23 mouse cellular contexts compared by ENCODE assay signal in the genomic region with DNA sequence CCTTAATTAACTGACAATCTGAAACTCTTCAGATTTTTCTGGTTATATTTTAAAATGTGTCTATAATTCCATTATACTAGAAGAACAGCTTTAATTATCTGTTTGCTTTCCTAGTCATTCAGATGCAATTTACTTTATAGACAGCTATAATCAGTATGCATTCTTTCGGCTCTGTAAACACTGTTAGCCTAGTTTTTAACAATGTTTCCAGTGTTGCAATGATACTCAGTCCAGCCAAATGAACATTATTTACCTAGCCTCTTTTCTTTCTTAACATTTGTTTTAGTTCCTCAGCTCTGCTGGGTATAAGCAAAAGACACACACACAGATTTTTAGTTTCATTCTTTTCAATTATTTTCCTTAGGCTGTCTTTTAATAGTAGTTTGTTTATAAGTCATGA.
"Had no signal": no experiment of that assay in that cellular context is flagged by ENCODE, and none has a peak within 500 bp of the region (broad histone marks: within the 10 kb centered on the region; RNA-seq: fewer than 3 reads in every experiment).

No protein-coding gene starts in this region.

- H3K4me1 ChIP-seq: intestine, embryonic 15.5 days; kidney, embryonic 15.5 days; limb, embryonic 10.5 days; midbrain, embryonic 12.5 days; midbrain, embryonic 15.5 days; neural tube, embryonic 12.5 days; stomach, embryonic 15.5 days had no signal

- H3K9me3 ChIP-seq: intestine, embryonic 15.5 days; kidney, embryonic 15.5 days; limb, embryonic 10.5 days; limb, embryonic 13.5 days; liver, embryonic 13.5 days; lung, embryonic 15.5 days; midbrain, embryonic 12.5 days; midbrain, embryonic 15.5 days; neural tube, embryonic 12.5 days; neural tube, embryonic 15.5 days; stomach, embryonic 15.5 days had no signal

- H3K27me3 ChIP-seq: intestine, embryonic 15.5 days; kidney, embryonic 15.5 days; limb, embryonic 13.5 days; liver, embryonic 13.5 days; lung, embryonic 15.5 days; midbrain, embryonic 12.5 days; midbrain, embryonic 15.5 days; neural tube, embryonic 12.5 days; neural tube, embryonic 15.5 days; stomach, embryonic 15.5 days had no signal

- H3K36me3 ChIP-seq: intestine, embryonic 15.5 days; kidney, embryonic 15.5 days; limb, embryonic 10.5 days; limb, embryonic 13.5 days; liver, embryonic 13.5 days; lung, embryonic 15.5 days; midbrain, embryonic 12.5 days; midbrain, embryonic 15.5 days; neural tube, embryonic 12.5 days; neural tube, embryonic 15.5 days; stomach, embryonic 15.5 days had no signal

- H3K9ac ChIP-seq: intestine, embryonic 15.5 days; kidney, embryonic 15.5 days; limb, embryonic 13.5 days; liver, embryonic 13.5 days; lung, embryonic 15.5 days; midbrain, embryonic 12.5 days; midbrain, embryonic 15.5 days; neural tube, embryonic 12.5 days; neural tube, embryonic 15.5 days; stomach, embryonic 15.5 days had no signal

- ATAC-seq: intestine, embryonic 15.5 days; midbrain, embryonic 15.5 days had no signal

- DNase-seq: kidney, adult 11 months; kidney, adult 8-10 months; kidney, postnatal 10 days; kidney, postnatal 4 days; layer of hippocampus, adult 9-11 months; liver, embryonic 13.5 days; lung, postnatal 14 days; lung, postnatal 4 days; right cerebral cortex, adult 18-20 months; right cerebral cortex, postnatal 25 days; spleen, adult 18-20 months; thymus, postnatal 25 days had no signal

- H3K4me3 ChIP-seq: intestine, embryonic 15.5 days; kidney, embryonic 15.5 days; layer of hippocampus, adult 2 months; limb, embryonic 10.5 days; limb, embryonic 13.5 days; liver, embryonic 13.5 days; lung, embryonic 15.5 days; midbrain, embryonic 12.5 days; midbrain, embryonic 15.5 days; neural tube, embryonic 12.5 days; neural tube, embryonic 15.5 days; stomach, embryonic 15.5 days had no signal

- H3K27ac ChIP-seq: intestine, embryonic 15.5 days; kidney, embryonic 15.5 days; layer of hippocampus, adult 2 months; limb, embryonic 10.5 days; limb, embryonic 13.5 days; lung, embryonic 15.5 days; midbrain, embryonic 12.5 days; midbrain, embryonic 15.5 days; neural tube, embryonic 12.5 days; neural tube, embryonic 15.5 days; stomach, embryonic 15.5 days had no signal

- H3K4me2 ChIP-seq: intestine, embryonic 15.5 days; kidney, embryonic 15.5 days; limb, embryonic 13.5 days; liver, embryonic 13.5 days; lung, embryonic 15.5 days; midbrain, embryonic 12.5 days; midbrain, embryonic 15.5 days; neural tube, embryonic 12.5 days; neural tube, embryonic 15.5 days; stomach, embryonic 15.5 days had no signal
